ENCODE assay signal across 8 mouse cellular contexts in the genomic region with DNA sequence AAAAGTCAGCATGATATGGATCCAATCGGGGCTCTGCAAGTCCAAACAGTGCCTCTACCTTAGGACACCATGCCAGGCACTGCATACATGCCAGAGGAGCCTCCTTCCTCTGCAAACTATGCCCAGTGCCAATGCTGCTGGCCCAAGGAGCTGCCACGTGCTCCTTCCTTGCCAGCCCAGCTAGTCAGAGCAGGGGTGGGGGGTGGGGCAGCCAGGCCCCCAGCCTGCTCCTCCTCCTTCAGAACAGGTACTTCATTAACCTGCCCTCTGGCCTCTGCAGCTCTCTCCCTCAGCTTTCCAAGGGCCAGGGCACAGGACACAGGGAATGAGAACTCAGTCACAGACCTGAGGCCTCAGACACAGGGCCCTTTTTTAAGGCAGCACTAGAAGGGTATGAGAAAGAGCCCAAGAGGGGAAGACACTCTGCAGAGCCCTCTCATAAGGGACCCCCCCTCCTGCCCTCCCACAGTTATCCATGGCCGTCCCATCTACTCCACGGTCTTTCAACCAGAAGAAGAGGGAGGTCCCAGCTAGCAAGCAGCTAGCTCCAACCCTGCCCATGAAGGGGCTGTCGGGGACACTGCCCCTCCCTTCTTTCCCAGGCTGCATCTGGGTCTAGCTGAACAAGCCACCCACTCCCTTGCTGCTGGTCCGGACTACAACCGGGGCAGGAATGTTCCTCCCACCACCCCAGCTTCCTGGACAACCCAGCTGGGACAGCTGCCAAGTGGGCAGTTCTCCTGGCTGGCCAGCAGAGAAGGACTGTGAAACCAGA. TPM values are rescaled to one million over a fixed set of nuclear protein-coding genes. Genes with fewer than 3 reads are reported as not detected.
A peak's percentile ranks its signal among the peaks of the same experiment; 100 is the strongest.
DNase-seq lines count a peak whose midpoint lies in the region; ATAC-seq lines count a peak whose summit lies in the region.

No protein-coding gene starts in this region.

- no peaks in the 10 kb centered on the region for H3K27me3 ChIP-seq in intestine, embryonic 16.5 days (replicated peaks; ENCODE audit: control insufficient read depth, insufficient read depth, low read length)
- H3K27me3 ChIP-seq in midbrain, embryonic 15.5 days (replicated peaks), result no peaks in the 10 kb centered on the region
- H3K27me3 ChIP-seq in stomach, embryonic 16.5 days (ENCODE audit: control insufficient read depth, insufficient read depth, low read length), result no peaks in the 10 kb centered on the region

- no peaks in the 10 kb centered on the region for H3K36me3 ChIP-seq in intestine, embryonic 16.5 days (ENCODE audit: control insufficient read depth, insufficient read depth, low read length)
- H3K36me3 ChIP-seq in midbrain, embryonic 15.5 days (replicated peaks), result no peaks in the 10 kb centered on the region
- H3K36me3 ChIP-seq in stomach, embryonic 16.5 days (ENCODE audit: control insufficient read depth, insufficient read depth, low read length), result no peaks in the 10 kb centered on the region

- H3K9ac ChIP-seq in intestine, embryonic 16.5 days (ENCODE audit: low read depth, low read length), result peak overlapping the region; percentile 51; the same call in 1 of the 2 replicates
- H3K9ac ChIP-seq in midbrain, embryonic 15.5 days, result no peak overlapping the region
- peak overlapping the region; percentile 59 for H3K9ac ChIP-seq in stomach, embryonic 16.5 days (ENCODE audit: low read length)

- peak; percentile 93 for DNase-seq in adrenal gland, adult 2 months
- DNase-seq in cerebellum, postnatal 36 days, result peak; percentile 34 to 52
- DNase-seq in gonadal fat pad, adult 2 months (ENCODE audit: low read depth), result peak; percentile 87
- DNase-seq in left cerebral cortex, postnatal 25 days (ENCODE audit: low spot score in 2 of 2), result peak; percentile 55 to 73

- H3K27ac ChIP-seq in intestine, embryonic 16.5 days (ENCODE audit: low read length), result peak overlapping the region; percentile 43
- no peak overlapping the region for H3K27ac ChIP-seq in midbrain, embryonic 15.5 days
- H3K27ac ChIP-seq in stomach, embryonic 16.5 days (ENCODE audit: low read length), result peak overlapping the region; percentile 76

- intact Hi-C loops in left cerebral cortex, postnatal 25 days (cut with DNase I), result no loop called here

- peak overlapping the region; percentile 32 for H3K4me2 ChIP-seq in intestine, embryonic 16.5 days (ENCODE audit: low read depth, low read length)
- no peak overlapping the region for H3K4me2 ChIP-seq in midbrain, embryonic 15.5 days
- peak overlapping the region; percentile 48 for H3K4me2 ChIP-seq in stomach, embryonic 16.5 days (ENCODE audit: low read depth, low read length)

- H3K9me3 ChIP-seq in intestine, embryonic 16.5 days (ENCODE audit: control insufficient read depth, low read length), result no peaks in the 10 kb centered on the region
- no peaks in the 10 kb centered on the region for H3K9me3 ChIP-seq in midbrain, embryonic 15.5 days
- H3K9me3 ChIP-seq in stomach, embryonic 16.5 days (replicated peaks; ENCODE audit: control insufficient read depth, low read length), result no peaks in the 10 kb centered on the region

- 22% methylated on average over 7 of the region's 7 CpGs for WGBS in intestine, embryonic 16.5 days
- 40% methylated on average over 7 of the region's 7 CpGs for WGBS in midbrain, embryonic 15.5 days
- 21% methylated on average over 7 of the region's 7 CpGs for WGBS in stomach, embryonic 16.5 days

- 0 out of 2 replicates have a peak overlapping the region, but pooled peaks have one; percentile 8 for H3K4me3 ChIP-seq in intestine, embryonic 16.5 days (ENCODE audit: low read length)
- H3K4me3 ChIP-seq in midbrain, embryonic 15.5 days, result no peak overlapping the region
- H3K4me3 ChIP-seq in stomach, embryonic 16.5 days (replicated peaks; ENCODE audit: low read length), result peak overlapping the region; percentile 21

- H3K4me1 ChIP-seq in intestine, embryonic 16.5 days (ENCODE audit: control insufficient read depth, insufficient read depth, low read length), result peaks cover 14% of the 10 kb centered on the region
- H3K4me1 ChIP-seq in midbrain, embryonic 15.5 days, result no peaks in the 10 kb centered on the region
- H3K4me1 ChIP-seq in stomach, embryonic 16.5 days (ENCODE audit: control insufficient read depth, insufficient read depth, low read length), result peaks cover 16% of the 10 kb centered on the region

- peak; percentile 94 for ATAC-seq in intestine, embryonic 16.5 days
- ATAC-seq in midbrain, embryonic 15.5 days (replicated peaks), result peak; percentile 60
- peak; percentile 95 for ATAC-seq in stomach, embryonic 16.5 days (ENCODE audit: insufficient read depth, low FRiP score)
- no peak for ATAC-seq in inflammation-experienced regulatory T-cells, adult 6 months

RNA-seq across cellular contexts. Expression of a gene that starts 1.2 kb away (rescaled TPM):
- 1 to 10 TPM; 8.3 to 9.9 TPM for total RNA-seq in adrenal gland, adult 2 months (2021)
- polyA plus RNA-seq in adrenal gland, adult 2 months (2012; rRNA removed), result 16.8 and 21.3 TPM in 2 replicates
- 27.3 and 33.2 TPM in 2 replicates for polyA plus RNA-seq in gonadal fat pad, adult 2 months (2012; rRNA removed)
- 9.5 and 10.1 TPM in 2 replicates for polyA plus RNA-seq in intestine, embryonic 16.5 days (2015; fragmentation: Nextera tagmentation; extraction: Ambion mirVana)
- total RNA-seq in left cerebral cortex, postnatal 25 days (2021), result 10 to 100 TPM in 1 of 2 experiments, 1 to 10 TPM in 1; 9.1 to 11.7 TPM
- polyA plus RNA-seq in midbrain, embryonic 15.5 days (2015; fragmentation: Nextera tagmentation; extraction: Ambion mirVana), result 4.6 and 6.5 TPM in 2 replicates
- 18.6 and 19.8 TPM in 2 replicates for polyA plus RNA-seq in stomach, embryonic 16.5 days (2015; fragmentation: Nextera tagmentation; extraction: Ambion mirVana)
- 1 to 10 TPM in 2 of 3 experiments, not detected in 1; 6.3 to 7.3 TPM for polyA plus RNA-seq in inflammation-experienced regulatory T-cells, adult 6 months (2017; shearing (Covaris generic))

Comparison
In these comparisons a context has a peak if more than half of its experiments do, and no peak if none do; other contexts are left out.
1. DNase-seq: peak in every context shown above with its lines; median percentile 93 in adrenal gland, adult 2 months; 87 in gonadal fat pad, adult 2 months; 64 in left cerebral cortex, postnatal 25 days; 43 in cerebellum, postnatal 36 days.